Mouse (Mus musculus) heart, embryonic 16.5 days (tissue): ENCODE results near the gene Mgll. TPM values are rescaled to one million over a fixed set of nuclear protein-coding genes. Genes with fewer than 3 reads are reported as not detected.

Source experiments
- ATAC-seq: fragments of 200-750 bp; cut with Nextera tagmentation; replicated peaks from 2 replicates; pipeline ENCODE4 v1.8.0; 2017; ENCODE audit warnings: moderate number of reproducible peaks; ENCODE audit not compliant: insufficient read depth, low FRiP score; ENCODE audit errors: extremely low read depth
- H3K27ac ChIP-seq: fragments of 300-500 bp; sonication (generic); 2 replicates; pipeline ENCODE4 v1.5.1; 2014; ENCODE audit warnings: mild to moderate bottlenecking, low read length, control low read depth, moderate library complexity
- H3K27me3 ChIP-seq: fragments of 300-500 bp; sonication (generic); 2 replicates; pipeline ENCODE4 v1.6.1; 2014; ENCODE audit warnings: low read length, mixed read lengths; ENCODE audit not compliant: control insufficient read depth, insufficient read depth
- H3K36me3 ChIP-seq: fragments of 300-500 bp; sonication (generic); 2 replicates; pipeline ENCODE4 v1.6.1; 2014; ENCODE audit not compliant: control insufficient read depth, insufficient read depth
- H3K4me1 ChIP-seq: fragments of 300-500 bp; sonication (generic); 2 replicates; pipeline ENCODE4 v1.6.1; 2014; ENCODE audit warnings: low read length, mixed read lengths; ENCODE audit not compliant: control insufficient read depth, insufficient read depth
- H3K4me2 ChIP-seq: fragments of 300-500 bp; sonication (generic); 2 replicates; pipeline ENCODE4 v1.6.1; 2014; ENCODE audit warnings: low read depth, mild to moderate bottlenecking, control low read depth, low read length
- H3K4me3 ChIP-seq: fragments of 300-500 bp; sonication (generic); 2 replicates; pipeline ENCODE4 v1.5.1; 2014; ENCODE audit warnings: mild to moderate bottlenecking, control low read depth, low read length
- H3K9ac ChIP-seq: fragments of 300-500 bp; sonication (generic); 2 replicates; pipeline ENCODE4 v1.6.1; 2014; ENCODE audit warnings: low read length, control low read depth
- H3K9me3 ChIP-seq: fragments of 300-500 bp; sonication (generic); replicated peaks from 2 replicates; pipeline ENCODE4 v1.6.1; 2016; ENCODE audit warnings: low read length; ENCODE audit not compliant: control insufficient read depth
- WGBS: fragments of 180-500 bp; shearing (Covaris S2); extraction: QIAGEN DNeasy Blood & Tissue Kit; methylation state at CpG from one replicate; pipeline ENCODE4 v1.1.7; 2014; 5-methylcytosine and 5-hydroxymethylcytosine counted together
- polyA plus RNA-seq: library from polyadenylated mRNA; unstranded; fragments of >200 nt; fragmentation: Nextera tagmentation; extraction: Ambion mirVana; gene quantifications from 2 replicates; pipeline ENCODE4 v1.2.1, GENCODE M21; 2015

Gene Mgll
- polyA plus RNA-seq, 1 experiment from 2014 or later, result 54.0 TPM

DNA sequence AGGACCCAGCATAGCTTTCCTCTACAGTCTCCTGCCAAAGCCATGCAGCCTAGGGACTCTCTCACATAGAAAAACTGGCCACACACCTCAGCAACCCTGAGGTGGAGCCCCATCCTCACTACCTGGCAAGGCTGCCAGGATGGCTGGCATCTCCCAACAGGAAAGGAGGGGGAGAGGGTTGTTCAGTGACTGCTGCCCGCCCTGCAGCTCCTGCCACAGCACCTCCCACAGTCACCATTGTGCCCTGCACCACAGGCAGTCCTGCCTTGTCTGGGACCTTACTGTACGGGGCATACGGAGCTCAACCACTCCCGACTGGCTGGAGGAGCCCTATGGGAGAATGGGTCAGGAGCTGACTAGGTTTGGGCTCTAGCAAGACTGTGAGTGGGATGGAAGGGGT, 57.7 kb downstream of the Mgll start:
- no peaks in the 10 kb centered on the region for H3K27me3 ChIP-seq
- WGBS, result 70% methylated on average over 4 of the region's 4 CpGs
- no peak for ATAC-seq
- H3K9me3 ChIP-seq, result no peaks in the 10 kb centered on the region
- no peak overlapping the region for H3K27ac ChIP-seq
- no peaks in the 10 kb centered on the region for H3K36me3 ChIP-seq
- H3K9ac ChIP-seq, result no peak overlapping the region
- H3K4me1 ChIP-seq, result peaks cover 49% of the 10 kb centered on the region
- no peak overlapping the region for H3K4me3 ChIP-seq
- no peak overlapping the region for H3K4me2 ChIP-seq

DNA sequence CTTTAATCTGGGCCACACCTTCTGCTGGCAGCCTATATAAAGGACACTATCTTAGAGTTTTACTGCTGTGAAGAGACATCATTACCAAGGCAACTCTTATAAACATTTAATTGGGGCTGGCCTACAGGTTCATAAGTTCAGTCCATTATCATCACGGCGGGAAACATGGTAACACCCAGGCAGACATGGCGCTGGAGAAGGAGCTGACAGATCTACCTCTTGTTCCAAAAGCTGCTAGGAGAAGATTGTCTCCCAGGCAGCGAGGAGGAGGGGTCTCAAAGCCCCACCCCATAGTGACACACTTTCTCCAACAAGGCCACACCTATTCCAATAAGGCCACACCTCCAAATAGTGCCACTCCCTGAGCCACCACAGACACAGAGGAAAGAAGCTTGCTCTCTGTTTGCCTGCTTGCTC, 58.8 kb downstream of the Mgll start:
- ATAC-seq, result peak; percentile 18; the same call in 1 of the 2 replicates

DNA sequence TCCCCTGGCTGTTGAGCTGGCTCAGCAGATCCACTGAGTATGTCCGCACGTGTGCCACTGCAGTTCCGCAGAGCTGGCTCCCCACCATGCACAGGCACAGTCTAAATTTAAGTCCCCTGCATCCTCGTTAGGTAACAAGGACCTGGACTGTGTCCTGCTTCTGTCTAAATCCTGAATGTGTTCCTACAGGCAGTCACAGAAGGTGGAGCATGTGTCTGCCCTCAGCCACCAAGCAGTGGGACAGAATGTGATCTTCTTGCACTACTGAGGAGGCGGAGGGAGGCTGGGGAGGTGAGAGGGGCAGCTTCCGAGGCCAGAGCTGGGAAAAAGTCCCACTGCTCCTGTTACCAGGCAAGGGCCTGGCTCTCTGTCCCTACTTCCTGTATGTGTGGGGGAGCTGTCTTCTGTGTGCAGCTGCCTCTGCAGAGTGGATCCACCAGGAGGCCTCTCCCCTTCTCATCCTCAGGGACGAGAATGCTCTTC, 60.5 kb downstream of the Mgll start:
- no peaks in the 10 kb centered on the region for H3K27me3 ChIP-seq
- 23% methylated on average over 7 of the region's 7 CpGs for WGBS
- peak overlapping the region; percentile 68 for H3K9ac ChIP-seq
- no peak overlapping the region for H3K4me3 ChIP-seq
- peak overlapping the region; percentile 98 for H3K27ac ChIP-seq
- peaks cover 55% of the 10 kb centered on the region for H3K4me1 ChIP-seq
- H3K9me3 ChIP-seq, result no peaks in the 10 kb centered on the region
- peak; percentile 60 for ATAC-seq
- no peaks in the 10 kb centered on the region for H3K36me3 ChIP-seq
- H3K4me2 ChIP-seq, result peak overlapping the region; percentile 41; the same call in 1 of the 2 replicates

More for the DNA sequence above, 58.8 kb downstream of the Mgll start:
- Histone ChIP-seq H3K9ac (no peak overlapping the region), H3K36me3 (no peaks in the 10 kb centered on the region), H3K9me3 (no peaks in the 10 kb centered on the region), H3K4me1 (peaks cover 55% of the 10 kb centered on the region), H3K27ac (peak overlapping the region; percentile 0; the same call in 1 of the 2 replicates), H3K4me3 (no peak overlapping the region), H3K27me3 (no peaks in the 10 kb centered on the region), H3K4me2 (no peak overlapping the region)
- 27% methylated on average over 4 of the region's 4 CpGs for WGBS

DNA sequence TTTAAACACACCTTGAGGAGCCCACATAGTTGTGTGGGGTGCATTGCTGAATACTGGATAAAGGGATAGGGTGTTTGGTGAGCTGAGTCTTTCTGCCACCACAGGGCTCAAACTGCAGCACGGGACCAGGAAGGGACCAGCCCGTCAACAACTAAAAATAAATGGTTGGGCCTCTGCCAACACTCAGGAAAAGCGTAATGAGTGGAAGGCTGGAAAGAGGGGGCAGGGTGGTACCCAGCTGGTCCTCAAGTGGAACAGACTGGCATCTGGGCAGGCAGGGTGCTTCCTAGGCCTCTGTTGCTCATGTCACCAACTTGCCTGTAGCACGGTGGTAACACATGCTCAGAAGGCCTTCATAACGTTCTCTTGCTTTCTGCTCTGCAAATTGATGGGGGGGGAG, 61.1 kb downstream of the Mgll start:
- peak; percentile 78 for ATAC-seq
- no peaks in the 10 kb centered on the region for H3K36me3 ChIP-seq
- H3K27me3 ChIP-seq, result no peaks in the 10 kb centered on the region
- peak overlapping the region; percentile 68 for H3K9ac ChIP-seq
- H3K27ac ChIP-seq, result peak overlapping the region; percentile 98
- 21% methylated on average over 5 of the region's 5 CpGs for WGBS
- peak overlapping the region; percentile 41; the same call in 1 of the 2 replicates for H3K4me2 ChIP-seq
- no peak overlapping the region for H3K4me3 ChIP-seq
- H3K9me3 ChIP-seq, result no peaks in the 10 kb centered on the region
- H3K4me1 ChIP-seq, result peaks cover 55% of the 10 kb centered on the region

DNA sequence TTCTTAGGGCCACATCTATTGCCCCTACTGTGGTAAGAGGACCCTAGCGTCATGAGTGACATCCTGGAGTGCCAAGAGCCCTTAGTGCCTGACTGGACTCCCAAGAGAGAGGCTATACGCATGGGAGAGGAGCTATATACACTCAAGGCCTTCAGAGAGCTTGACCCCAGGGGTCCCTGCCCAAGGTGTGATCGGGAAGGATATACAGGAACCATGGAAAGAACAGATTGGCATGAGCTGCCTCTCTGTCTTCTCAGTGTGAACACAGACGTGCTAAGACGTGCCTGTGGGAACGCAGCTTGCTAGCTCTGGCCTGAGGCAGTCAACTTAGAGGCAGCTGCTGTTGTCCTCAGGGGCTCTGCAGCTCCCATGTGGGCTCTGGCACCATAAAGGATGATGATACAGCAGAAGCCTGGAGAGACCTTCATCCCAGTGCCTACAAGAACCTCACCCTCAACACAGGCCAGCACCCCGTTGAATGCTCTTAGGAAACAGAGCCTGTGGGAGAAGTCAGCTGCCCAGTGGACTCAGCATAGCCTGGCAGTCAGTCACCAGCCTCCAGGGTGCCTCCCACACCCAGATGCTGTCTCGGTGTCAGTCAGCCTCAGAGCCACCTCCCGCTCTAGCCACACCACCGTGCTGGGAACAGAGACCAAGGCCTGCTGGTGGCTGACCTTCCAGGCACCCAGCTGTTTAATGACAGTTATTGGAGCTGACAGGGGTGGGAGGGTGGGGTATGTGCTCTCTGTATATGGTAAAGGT, 61.8 kb downstream of the Mgll start:
- WGBS, result 81% methylated on average over 10 of the region's 10 CpGs
- no peaks in the 10 kb centered on the region for H3K9me3 ChIP-seq
- no peak for ATAC-seq
- peak overlapping the region; percentile 98 for H3K27ac ChIP-seq
- H3K4me2 ChIP-seq, result no peak overlapping the region
- H3K4me3 ChIP-seq, result no peak overlapping the region
- no peaks in the 10 kb centered on the region for H3K27me3 ChIP-seq
- no peaks in the 10 kb centered on the region for H3K36me3 ChIP-seq
- H3K4me1 ChIP-seq, result peaks cover 55% of the 10 kb centered on the region
- no peak overlapping the region for H3K9ac ChIP-seq

DNA sequence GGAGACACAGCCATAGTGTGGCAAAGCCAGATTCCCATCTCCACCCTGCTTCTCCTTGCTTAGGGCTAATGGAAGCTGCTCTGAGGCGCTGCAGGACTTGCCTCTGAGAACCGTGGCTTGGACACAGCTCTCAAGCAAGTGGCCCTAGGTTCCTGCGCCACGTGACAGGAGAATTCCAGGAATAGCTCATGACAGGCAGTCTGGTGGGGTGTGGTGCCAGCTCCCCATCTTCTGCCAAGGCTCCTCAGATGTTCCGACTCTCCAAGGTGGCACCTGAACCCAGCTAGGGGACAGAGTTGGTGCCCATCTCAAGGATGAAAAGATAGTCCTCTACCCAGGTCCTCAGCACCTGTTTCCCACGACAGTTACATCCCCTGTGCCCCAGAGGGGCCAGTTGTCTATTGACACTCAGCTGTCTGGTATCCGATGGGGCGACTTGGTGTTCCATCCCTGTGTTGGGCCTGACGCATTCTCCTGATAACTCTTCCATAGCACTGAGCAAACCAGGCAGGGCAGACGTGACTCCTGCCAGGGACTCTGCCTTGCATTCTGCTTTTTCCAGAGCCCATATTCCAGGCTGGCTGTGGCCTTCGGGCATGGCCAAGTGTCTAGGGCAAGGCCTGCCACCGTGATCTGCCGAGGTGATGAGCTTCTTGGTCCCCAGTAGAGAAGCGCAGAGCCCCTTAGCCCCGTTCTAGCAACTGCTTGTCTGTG, 62.7 kb downstream of the Mgll start:
- Histone ChIP-seq H3K4me1 (peaks cover 60% of the 10 kb centered on the region), H3K4me3 (no peak overlapping the region), H3K4me2 (no peak overlapping the region), H3K9ac (0 out of 2 replicates have a peak overlapping the region, but pooled peaks have one; percentile 16), H3K27ac (peak overlapping the region; percentile 54), H3K27me3 (no peaks in the 10 kb centered on the region), H3K36me3 (no peaks in the 10 kb centered on the region), H3K9me3 (no peaks in the 10 kb centered on the region)
- no peak for ATAC-seq
- WGBS, result 65% methylated on average over 15 of the region's 15 CpGs

DNA sequence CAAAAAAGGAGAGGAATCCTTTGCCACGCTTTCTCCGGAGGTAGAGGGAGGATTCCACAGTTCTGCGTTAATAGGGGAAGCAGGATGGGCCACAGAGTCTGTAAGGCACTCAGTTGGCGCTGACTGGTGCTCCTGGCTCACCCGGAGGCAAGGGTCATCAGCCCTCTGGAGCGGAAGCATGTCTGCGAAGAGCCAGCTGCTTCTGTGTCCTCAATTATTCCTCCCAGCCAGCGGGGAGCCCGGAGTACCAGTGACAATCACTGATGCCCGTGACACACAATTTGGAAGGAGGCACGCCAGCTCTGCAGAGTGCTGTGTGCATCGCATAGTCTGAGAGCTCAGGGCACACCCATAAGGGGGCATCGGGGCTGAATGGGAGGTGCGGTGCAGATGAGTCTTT, 63.3 kb downstream of the Mgll start:
- Histone ChIP-seq H3K4me3 (no peak overlapping the region), H3K27me3 (no peaks in the 10 kb centered on the region), H3K4me2 (no peak overlapping the region), H3K36me3 (no peaks in the 10 kb centered on the region), H3K9me3 (no peaks in the 10 kb centered on the region), H3K4me1 (peaks cover 61% of the 10 kb centered on the region), H3K27ac (no peak overlapping the region; the same call in 1 of the 2 replicates), H3K9ac (no peak overlapping the region)
- 56% methylated on average over 14 of the region's 14 CpGs for WGBS
- no peak for ATAC-seq

DNA sequence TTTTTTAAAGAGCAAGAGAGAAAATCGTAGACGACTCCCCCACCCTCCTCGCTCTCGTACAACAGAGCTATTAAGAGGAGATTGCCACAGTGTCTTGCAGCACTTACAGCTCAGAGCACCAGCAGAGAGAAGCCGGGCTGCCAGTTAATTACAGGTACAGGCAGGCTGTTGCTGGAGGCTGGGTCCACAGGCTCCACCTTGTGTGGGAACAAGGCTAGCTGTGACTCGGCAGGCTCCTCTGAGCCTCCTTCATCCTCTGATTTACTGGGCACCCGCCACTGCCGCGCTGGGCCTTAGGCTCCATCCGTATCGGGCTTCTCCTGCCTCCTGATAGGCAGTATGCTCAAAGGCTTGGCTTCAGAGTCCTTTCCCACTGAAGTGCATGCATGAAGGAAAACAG, 64.0 kb downstream of the Mgll start:
- Histone ChIP-seq H3K9me3 (no peaks in the 10 kb centered on the region), H3K9ac (no peak overlapping the region), H3K36me3 (no peaks in the 10 kb centered on the region), H3K27ac (no peak overlapping the region), H3K4me1 (peaks cover 58% of the 10 kb centered on the region), H3K4me2 (no peak overlapping the region), H3K4me3 (no peak overlapping the region), H3K27me3 (no peaks in the 10 kb centered on the region)
- 74% methylated on average over 11 of the region's 11 CpGs for WGBS
- no peak for ATAC-seq

DNA sequence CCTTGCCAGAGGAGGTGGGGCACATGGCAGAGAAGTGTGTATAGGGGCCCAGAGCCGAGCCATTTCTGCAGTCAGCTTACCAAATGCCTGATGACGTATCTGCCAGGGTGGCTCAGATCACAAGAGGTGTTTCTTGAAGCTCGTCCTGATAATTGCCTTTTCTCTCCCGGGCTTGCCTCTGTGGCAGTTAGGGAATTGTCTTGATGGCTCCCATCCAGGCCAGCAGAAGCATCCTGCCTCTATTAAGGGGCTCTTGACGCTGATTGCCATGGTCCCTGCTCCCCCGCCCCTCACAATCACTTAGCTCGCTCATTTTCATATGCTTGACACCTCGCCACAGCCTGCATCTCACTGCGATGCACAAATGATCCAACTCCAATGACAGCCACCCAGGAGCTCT, 67.1 kb downstream of the Mgll start:
- no peak overlapping the region for H3K27ac ChIP-seq
- no peak overlapping the region for H3K9ac ChIP-seq
- H3K36me3 ChIP-seq, result no peaks in the 10 kb centered on the region
- peaks cover 29% of the 10 kb centered on the region for H3K4me1 ChIP-seq
- H3K9me3 ChIP-seq, result no peaks in the 10 kb centered on the region
- H3K4me2 ChIP-seq, result no peak overlapping the region
- no peaks in the 10 kb centered on the region for H3K27me3 ChIP-seq
- no peak overlapping the region for H3K4me3 ChIP-seq
- 35% methylated on average over 9 of the region's 9 CpGs for WGBS
- ATAC-seq, result no peak
